In the genomic region with DNA sequence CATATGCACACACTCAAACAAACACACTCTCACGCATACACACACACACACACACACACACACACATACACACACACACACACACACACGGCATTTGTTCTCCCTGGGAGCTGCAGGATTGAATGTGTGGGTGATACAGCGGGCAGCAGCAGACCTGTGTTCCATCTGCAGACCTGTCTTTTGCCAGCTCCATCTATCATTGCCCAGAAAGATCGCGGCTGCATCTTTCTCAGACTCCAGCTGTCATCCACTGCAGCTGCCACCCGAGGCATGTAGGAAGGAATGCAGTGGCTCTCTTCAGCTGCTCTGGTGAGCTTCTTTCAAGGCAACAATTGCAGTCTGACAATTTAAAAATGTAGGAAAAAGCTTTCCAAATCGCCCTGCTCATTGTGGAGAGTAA, we compare ENCODE assay signal across 13 mouse cellular contexts. TPM values are rescaled to one million over a fixed set of nuclear protein-coding genes. Genes with fewer than 3 reads are reported as not detected.
DNase-seq lines count a peak whose midpoint lies in the region; ATAC-seq and TF ChIP-seq lines count a peak whose summit lies in the region.
"Had no signal": no experiment of that assay in that cellular context is flagged by ENCODE, and none has a peak within 500 bp of the region (broad histone marks: within the 10 kb centered on the region; RNA-seq: fewer than 3 reads in every experiment).

No protein-coding gene starts in this region.

- no peak for TF ChIP-seq POLR2A in limb, embryonic 14.5 days (IDR thresholded peaks at IDR 0.05; ENCODE audit: borderline replicate concordance, extremely low read depth, insufficient read depth, insufficient read length)

- peak; percentile 71 for ATAC-seq in limb, embryonic 14.5 days (ENCODE audit: low FRiP score, low read depth)
- ATAC-seq in kidney, embryonic 15.5 days (replicated peaks; ENCODE audit: low FRiP score) = no peak
- ATAC-seq: forebrain, embryonic 15.5 days had no signal

- H3K4me3 ChIP-seq in limb, embryonic 14.5 days (replicated peaks; ENCODE audit: low read length) = no peak overlapping the region
- H3K4me3 ChIP-seq in kidney, embryonic 15.5 days (replicated peaks) = no peak overlapping the region
- H3K4me3 ChIP-seq: forebrain, embryonic 15.5 days; megakaryocyte, embryonic 14.5 days had no signal

- no peak overlapping the region for H3K4me2 ChIP-seq in limb, embryonic 14.5 days (replicated peaks; ENCODE audit: low read depth, low read length, severe bottlenecking)
- no peak overlapping the region for H3K4me2 ChIP-seq in kidney, embryonic 15.5 days
- H3K4me2 ChIP-seq: forebrain, embryonic 15.5 days had no signal

- no peaks in the 10 kb centered on the region for H3K36me3 ChIP-seq in limb, embryonic 14.5 days (ENCODE audit: control insufficient read depth, insufficient read depth, low read length)
- no peaks in the 10 kb centered on the region for H3K36me3 ChIP-seq in kidney, embryonic 15.5 days
- H3K36me3 ChIP-seq: forebrain, embryonic 15.5 days had no signal

- peak; percentile 38 for DNase-seq in embryo, embryonic 11 days
- no peak for DNase-seq in embryo, embryonic 10.5 days (ENCODE audit: low spot score)
- peak; percentile 9 for DNase-seq in layer of hippocampus, adult 9-11 months
- no peak for DNase-seq in layer of hippocampus, adult 9-10 months (ENCODE audit: low spot score)
- peak; percentile 50 for DNase-seq in brain, adult 2 months (ENCODE audit: low read depth, low spot score)
- peak; percentile 55 for DNase-seq in limb, embryonic 14.5 days (ENCODE audit: low spot score)
- no peak for DNase-seq in cerebellum, adult 9-10 months
- DNase-seq: cerebellum, adult 8-10 months; liver had no signal

- no peak overlapping the region for H3K9ac ChIP-seq in limb, embryonic 14.5 days (ENCODE audit: low read depth, low read length, severe bottlenecking)
- H3K9ac ChIP-seq in kidney, embryonic 15.5 days = no peak overlapping the region
- H3K9ac ChIP-seq: forebrain, embryonic 15.5 days had no signal

- H3K4me1 ChIP-seq in limb, embryonic 14.5 days (ENCODE audit: control insufficient read depth, insufficient read depth, low read length) = no peaks in the 10 kb centered on the region
- H3K4me1 ChIP-seq in kidney, embryonic 15.5 days = no peaks in the 10 kb centered on the region
- H3K4me1 ChIP-seq: megakaryocyte, embryonic 14.5 days had no signal

- H3K9me3 ChIP-seq in limb, embryonic 14.5 days (ENCODE audit: control insufficient read depth, low read length) = no peaks in the 10 kb centered on the region
- H3K9me3 ChIP-seq in kidney, embryonic 15.5 days (replicated peaks) = no peaks in the 10 kb centered on the region
- H3K9me3 ChIP-seq: forebrain, embryonic 15.5 days; megakaryocyte, embryonic 14.5 days had no signal

- WGBS in limb, embryonic 14.5 days = 61% methylated on average over 7 of the region's 7 CpGs
- 64% methylated on average over 7 of the region's 7 CpGs for WGBS in kidney, embryonic 15.5 days

- H3K27ac ChIP-seq in limb, embryonic 14.5 days (replicated peaks; ENCODE audit: low read depth, low read length) = no peak overlapping the region
- no peak overlapping the region for H3K27ac ChIP-seq in kidney, embryonic 15.5 days
- H3K27ac ChIP-seq: forebrain, embryonic 15.5 days had no signal

- no peaks in the 10 kb centered on the region for H3K27me3 ChIP-seq in limb, embryonic 14.5 days (ENCODE audit: control insufficient read depth, insufficient read depth, low read length)
- no peaks in the 10 kb centered on the region for H3K27me3 ChIP-seq in kidney, embryonic 15.5 days
- H3K27me3 ChIP-seq: forebrain, embryonic 15.5 days; Patski had no signal

RNA-seq across cellular contexts. Expression of gene Rnaseh2b, which starts 56.4 kb away (rescaled TPM):
- polyA plus RNA-seq in limb, embryonic 14.5 days (2012; rRNA removed) = 17.4 and 29.6 TPM in 2 replicates
- 58.8 and 64.3 TPM in 2 replicates for polyA plus RNA-seq in limb, embryonic 14.5 days (2014; fragmentation: Nextera tagmentation; extraction: Ambion mirVana)
- 53.6 and 56.5 TPM in 2 replicates for polyA plus RNA-seq in kidney, embryonic 15.5 days (2015; fragmentation: Nextera tagmentation; extraction: Ambion mirVana)

RNA-seq across cellular contexts. Expression of gene Dleu7, which starts 56.9 kb away (rescaled TPM):
- polyA plus RNA-seq in limb, embryonic 14.5 days (2012; rRNA removed) = 1.5 and 2.7 TPM in 2 replicates
- 1.6 and 2.4 TPM in 2 replicates for polyA plus RNA-seq in limb, embryonic 14.5 days (2014; fragmentation: Nextera tagmentation; extraction: Ambion mirVana)
- 4.2 and 4.8 TPM in 2 replicates for polyA plus RNA-seq in kidney, embryonic 15.5 days (2015; fragmentation: Nextera tagmentation; extraction: Ambion mirVana)

Comparison
In these comparisons a context has a peak if more than half of its experiments do, and no peak if none do; other contexts are left out.
1. DNase-seq: peak in embryo, embryonic 11 days (single experiment), layer of hippocampus, adult 9-11 months (single experiment), brain, adult 2 months (single experiment) and limb, embryonic 14.5 days (single experiment); none in embryo, embryonic 10.5 days (single experiment), layer of hippocampus, adult 9-10 months (single experiment) and cerebellum, adult 9-10 months (single experiment).